Mouse (Mus musculus): ENCODE results near the gene Sptlc3.

Gene Sptlc3

DNA sequence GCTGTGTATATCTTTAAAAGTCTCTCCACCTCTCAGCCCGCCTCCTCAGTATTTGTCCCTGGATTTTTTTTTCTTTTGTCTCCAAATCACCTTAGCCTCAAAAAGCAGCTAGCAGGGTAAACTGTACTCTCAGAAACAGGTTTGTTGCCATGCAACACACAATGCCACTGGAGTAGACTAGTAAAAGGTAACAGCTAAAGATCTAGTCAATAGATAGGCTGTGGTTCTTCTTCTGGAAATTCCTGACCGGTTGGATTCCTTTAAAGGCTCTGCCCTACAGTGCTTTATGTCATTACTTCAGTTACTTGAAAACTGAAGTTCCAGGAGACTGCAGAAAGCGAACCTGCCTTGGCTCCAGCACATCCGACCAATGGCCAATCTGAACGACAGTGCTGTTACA, at the start of gene Sptlc3:
Gene Sptlc3, plus strand, starts transcription at position 78 of the 400 bp plus-strand sequence.
- no peak for DNase-seq (ENCODE audit: low read depth, low spot score)

DNA sequence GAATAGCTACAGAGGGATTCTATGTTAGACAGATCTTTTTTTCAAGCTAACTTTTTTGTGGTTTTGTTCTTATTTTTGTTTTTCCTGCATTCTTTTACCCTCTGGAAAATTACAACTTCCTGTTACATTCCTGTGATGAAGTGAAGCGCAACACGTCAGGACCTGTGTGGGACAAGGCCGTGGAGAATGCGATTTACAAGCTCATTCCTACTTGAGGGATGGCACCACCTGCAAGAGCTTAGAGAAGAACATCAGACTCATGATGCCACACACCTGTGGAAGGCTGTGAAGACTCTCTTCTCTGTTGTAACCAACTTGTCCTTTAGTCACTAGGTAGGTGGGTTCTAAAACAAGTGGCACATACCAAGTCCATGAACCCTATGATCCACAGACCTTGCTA, 26.0 kb upstream of the Sptlc3 start:
- DNase-seq (ENCODE audit: low read depth, low spot score), result no peak

DNA sequence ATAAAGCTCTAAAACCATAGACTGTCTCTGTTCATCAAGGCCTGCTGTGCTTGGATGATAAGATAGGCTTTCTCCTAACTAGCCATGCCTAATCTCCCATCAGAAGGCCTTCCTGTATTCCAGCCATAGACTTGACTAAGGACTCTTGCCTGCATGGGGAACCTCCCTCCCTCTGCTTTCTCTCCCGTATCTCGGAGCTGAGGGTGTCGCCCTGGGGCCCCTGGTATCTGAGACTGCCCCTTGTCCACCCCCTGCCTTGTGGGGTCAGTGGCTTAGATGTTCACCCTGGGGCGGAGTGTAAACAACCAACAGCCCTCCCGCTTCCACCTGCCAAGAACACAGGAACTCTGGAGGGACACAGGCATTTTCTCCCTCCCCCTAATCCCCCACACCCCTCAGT, 5.0 kb upstream of the Sptlc3 start:
- DNase-seq (ENCODE audit: low read depth, low spot score), result no peak

DNA sequence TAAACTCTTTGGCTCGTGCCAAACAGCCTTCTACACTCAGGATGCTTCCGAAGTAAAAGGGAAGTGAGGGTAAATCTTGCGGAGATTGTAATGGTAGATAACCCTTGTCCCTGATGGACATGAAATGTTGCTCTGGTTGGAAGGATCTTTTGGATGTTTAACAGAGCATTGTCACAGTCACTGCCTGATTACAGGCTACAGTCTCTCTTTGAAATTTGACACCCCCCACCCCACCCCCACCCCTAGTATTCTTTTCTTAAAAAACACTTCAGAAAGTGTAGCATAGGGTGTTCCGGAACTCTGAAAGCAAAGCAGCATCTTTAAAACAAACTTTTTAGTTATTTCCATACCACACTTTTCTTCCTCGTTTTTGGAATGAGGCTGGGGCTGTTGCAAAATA, 916 bp downstream of the Sptlc3 start:
- no peak for DNase-seq (ENCODE audit: low read depth, low spot score)

DNA sequence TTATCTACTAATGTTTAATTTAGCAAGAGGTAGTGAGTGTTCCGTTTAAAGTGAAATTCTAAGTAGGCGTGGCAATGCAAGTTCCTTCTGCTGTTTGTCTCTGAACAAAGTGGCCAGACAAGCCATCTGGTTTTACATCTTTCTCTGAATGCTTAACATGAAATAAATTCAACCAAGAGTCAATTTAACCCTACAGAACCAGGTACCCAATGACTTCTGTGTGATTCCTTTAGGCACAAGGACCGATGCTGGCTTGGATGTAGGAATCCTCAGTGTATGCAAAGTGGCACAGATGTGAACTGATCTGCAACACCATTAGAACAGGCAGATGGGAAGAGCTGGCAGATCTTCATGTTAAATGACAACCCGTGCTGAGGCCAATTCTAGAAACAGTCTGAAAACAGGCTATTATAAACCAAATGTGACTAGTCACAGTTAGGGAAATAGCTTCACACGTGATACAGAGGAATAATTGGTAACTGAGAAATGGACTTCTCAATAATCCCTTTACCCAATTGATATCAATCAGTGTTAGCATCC, 68.3 kb downstream of the Sptlc3 start:
- no peak for DNase-seq (ENCODE audit: low read depth, low spot score)

DNA sequence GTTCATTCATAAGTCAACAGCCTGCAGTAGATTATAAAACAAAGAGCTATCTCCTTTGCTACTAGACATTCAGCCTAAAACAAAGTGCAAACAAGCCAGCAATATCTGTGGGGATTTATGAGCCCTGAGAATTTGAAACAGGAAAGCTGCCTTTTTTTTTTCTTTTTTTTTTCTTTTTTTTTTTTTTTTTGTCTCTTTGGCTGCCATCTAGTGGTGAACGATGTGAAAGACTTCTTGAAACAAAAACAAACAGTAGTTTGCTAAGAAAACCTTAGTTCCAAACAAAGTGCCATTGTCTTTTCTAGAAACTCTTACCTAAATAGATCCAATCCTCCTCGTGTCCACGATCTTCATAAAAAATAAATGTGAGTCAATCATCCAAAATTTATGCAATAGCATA, 85.6 kb downstream of the Sptlc3 start:
- DNase-seq (ENCODE audit: low read depth, low spot score), result no peak

DNA sequence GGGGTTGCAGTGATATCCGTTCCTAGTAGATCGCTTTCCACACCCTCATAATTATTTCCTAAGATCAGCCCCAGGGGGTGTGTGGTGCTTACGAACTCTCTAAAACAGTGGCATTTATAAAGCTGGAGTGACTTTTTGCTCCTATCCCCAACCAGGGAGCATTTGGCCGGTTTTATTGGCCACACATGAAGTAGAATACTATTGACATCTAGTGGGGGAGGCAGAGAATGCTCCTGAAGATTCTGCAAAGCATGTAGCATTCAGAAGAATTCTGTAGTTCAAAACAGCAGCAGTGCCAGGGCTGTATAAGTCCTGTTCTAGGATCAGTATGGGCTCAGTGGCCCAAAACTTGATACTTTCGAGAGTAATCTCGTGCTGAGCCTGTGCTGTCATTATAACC, 89.1 kb downstream of the Sptlc3 start:
- no peak for DNase-seq (ENCODE audit: low read depth, low spot score)

DNA sequence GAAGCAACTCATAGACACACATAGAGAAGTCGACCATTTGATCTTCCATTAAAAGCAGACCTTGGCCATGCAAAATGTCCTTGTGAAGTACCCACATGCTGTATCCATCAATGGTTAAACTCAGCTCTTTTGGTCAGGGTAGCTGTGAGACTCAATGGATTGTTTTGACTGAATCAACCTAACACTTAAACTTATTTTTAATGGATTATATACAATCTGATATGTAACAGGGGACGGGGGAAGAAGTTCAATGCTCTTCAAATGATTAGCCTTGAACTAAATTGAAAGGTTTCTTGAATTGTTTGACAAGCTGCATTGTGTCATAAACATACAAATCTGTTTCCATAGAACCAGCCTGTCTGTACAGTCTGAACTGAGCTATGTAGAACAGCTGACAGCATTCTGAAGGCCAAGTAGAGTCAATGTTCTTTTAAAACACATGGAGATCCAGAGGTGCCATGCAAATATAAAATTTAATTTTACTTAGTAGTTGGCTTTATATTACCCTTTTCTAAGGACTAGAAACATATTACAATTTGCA, 94.0 kb downstream of the Sptlc3 start:
- no peak for DNase-seq (ENCODE audit: low read depth, low spot score)

DNA sequence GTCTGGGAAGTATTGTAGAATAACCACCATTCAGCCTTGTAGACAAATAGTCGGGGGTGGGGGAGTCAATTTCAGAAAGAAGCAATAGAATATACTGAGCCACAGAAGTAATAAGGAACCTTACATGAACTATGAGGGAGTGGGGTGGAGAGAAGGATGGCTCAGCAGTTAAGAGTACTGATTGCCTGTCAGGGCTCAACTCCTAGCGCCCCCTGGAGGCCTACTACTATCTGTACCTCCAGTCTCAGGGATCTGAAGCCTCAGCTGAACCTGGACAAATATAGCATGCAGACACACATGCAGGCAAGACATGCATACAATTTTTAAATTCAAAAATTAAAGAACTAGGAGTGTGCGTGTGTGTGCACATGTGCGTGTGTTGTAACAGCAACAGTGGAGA, 96.2 kb downstream of the Sptlc3 start:
- peak; percentile 11 for DNase-seq (ENCODE audit: low read depth, low spot score)

DNA sequence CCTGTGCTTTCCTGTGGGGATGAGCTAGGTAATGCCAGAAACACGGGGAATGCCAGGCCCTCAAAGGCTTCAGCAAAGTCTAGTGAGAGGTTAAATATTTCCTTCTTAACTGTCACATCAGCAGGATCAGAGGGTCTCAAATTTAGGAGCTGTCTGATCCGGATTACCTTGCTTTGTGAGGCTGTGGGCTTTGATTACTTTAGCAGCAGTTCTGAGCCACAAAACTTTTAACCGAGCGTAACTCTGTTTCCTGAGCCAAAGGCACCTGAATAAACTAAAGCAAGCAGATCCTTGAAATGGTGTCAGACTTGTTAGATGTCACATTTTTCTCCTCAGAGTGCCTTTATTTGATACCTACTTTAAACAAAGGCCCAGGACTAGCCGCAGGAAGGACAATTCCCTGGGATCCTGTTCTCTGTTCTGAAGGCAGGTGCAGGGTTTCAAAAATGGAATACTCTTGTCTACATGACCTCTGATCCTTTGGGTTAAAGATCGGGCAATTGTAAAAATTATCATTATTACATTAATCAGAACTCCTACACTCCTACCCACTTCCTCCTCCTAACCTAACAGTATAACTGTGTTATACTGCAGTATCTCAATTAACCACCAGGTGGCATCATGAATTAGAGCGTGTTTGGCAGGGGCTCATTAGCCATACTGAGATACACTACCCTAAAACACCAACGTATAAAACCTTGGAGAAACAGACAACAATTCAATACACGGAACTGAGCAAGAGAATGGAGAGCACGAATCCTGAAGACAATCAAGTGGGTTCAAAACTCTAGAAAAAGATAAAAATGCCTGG, 97.4 kb downstream of the Sptlc3 start:
- peak; percentile 46 for DNase-seq (ENCODE audit: low read depth, low spot score)

DNA sequence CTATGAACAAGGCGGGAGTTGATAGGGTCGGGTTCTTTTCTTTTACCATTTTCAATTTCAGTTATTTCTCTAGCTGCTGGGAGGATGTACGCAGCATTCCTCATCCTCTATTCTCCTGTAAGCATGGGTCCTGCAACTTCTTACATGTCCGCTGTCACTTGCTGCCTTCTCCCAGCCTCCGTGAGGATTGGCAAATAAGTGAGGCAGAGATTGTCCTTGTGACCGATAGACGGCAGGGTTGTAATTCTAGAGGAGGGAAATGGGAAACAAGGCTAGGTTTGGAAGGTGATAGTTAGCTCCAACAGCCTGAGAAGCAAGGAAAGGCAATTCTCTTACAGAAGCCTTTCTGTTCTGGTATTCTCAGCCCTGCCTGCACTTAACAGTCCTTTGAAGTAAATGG, 98.4 kb downstream of the Sptlc3 start:
- no peak for DNase-seq (ENCODE audit: low read depth, low spot score)

DNA sequence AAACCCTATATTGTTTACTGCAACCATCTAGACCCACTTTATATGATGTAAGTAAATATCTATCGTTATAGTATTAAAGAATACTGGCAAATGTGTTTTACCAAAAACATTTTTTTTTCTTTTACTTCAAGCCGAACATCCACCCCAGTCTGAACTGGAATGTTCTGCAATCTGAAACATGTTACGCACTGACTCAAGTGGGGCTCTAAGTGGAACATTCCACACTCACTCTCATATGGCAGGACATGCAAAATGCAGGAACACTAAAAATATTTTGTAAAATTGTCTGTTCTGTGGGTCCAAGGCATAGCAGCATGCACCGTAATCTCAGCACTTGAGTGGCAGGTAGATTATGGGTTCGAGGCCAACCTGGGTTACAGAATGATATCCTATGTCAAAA, 103.5 kb downstream of the Sptlc3 start:
- no peak for DNase-seq (ENCODE audit: low read depth, low spot score)

DNA sequence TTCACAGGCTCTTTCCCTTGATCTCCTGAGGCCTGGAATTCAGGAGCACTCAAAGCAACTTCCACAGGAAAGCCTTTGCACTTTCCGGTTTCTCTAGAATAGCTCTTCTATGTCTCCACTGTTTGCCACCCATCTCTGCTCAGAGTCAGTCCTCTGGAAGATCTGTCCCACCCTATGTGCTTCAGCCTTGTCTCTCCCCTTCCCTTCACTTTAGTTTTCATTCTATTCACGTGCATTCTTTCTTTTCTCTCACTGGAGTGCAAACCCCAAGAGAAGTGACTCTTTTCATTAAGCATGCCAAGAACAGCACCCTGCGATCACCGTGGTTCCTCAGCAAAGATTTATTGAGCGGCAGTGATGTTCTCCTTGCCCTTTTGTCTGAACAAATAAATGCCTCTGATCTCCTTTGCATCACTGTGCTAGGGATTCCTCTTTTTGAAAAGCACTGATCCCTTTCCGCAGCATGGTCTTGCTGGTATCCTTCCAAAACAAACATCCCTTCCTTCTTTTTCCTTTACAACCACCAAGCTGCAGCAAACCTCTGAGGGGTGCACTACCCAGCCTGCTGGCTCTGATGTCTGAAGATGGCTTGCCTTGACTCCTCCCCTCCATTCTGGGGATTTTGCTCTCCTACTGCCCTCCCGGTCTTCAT, 108.0 kb downstream of the Sptlc3 start:
- DNase-seq (ENCODE audit: low read depth, low spot score), result no peak

DNA sequence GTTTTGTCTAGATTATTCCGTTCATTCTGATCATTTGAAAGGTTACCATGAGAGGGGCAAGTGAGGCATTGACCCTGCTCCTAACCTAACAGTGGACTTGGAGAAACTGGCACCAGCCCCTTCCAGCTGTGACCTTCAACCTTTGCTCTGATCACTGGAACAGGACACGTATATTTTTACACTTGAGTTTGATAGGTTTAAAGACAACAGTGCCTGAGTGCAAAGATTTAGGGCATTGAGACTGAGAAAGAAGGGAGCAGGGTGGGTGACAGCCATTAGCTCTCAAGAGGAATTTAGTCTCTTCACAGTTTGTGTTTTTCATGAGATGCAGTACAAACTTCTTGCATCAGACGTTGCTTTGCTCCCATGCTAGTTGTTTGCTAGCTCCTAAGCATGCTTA, 114.5 kb downstream of the Sptlc3 start:
- DNase-seq (ENCODE audit: low read depth, low spot score), result no peak

DNA sequence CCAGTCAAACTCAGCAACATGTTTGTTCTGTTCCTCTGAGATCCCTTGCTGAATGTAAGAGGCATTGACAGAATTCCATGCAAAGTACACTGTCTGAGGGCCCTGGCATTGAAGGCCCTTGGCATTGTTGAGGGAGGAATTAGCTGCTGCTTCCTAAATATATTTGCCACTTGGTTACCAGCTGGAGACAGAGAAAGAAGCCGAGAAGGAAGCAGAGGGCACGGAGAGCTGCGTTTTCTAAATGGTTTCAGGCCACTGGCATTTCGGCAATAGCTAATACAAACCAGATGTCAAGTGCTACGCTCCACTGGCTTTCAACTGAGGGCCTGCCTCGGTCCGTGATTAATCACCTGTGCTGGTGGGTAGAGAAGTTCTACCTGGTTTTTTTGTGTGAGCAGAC, 115.1 kb downstream of the Sptlc3 start:
- DNase-seq (ENCODE audit: low read depth, low spot score), result no peak

DNA sequence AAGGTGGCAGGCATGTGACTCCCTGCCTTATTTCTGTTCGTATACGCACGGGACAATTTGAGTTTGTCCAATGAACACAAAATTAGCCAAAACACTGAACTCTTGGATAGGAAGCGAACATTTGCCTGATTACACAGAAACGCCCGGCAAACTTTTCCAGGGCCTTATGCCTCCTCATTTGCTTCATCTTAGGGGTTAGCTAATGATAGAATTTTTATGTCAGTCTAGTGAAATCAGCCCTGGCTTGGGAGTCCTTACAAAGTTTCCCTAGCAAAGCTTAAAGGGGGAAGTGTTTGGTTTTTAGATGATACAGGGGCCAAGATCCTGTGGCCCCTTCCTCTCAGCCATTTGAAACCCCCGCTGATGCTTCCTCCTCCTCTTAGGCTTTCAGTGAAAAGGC, 115.5 kb downstream of the Sptlc3 start:
- no peak for DNase-seq (ENCODE audit: low read depth, low spot score)

DNA sequence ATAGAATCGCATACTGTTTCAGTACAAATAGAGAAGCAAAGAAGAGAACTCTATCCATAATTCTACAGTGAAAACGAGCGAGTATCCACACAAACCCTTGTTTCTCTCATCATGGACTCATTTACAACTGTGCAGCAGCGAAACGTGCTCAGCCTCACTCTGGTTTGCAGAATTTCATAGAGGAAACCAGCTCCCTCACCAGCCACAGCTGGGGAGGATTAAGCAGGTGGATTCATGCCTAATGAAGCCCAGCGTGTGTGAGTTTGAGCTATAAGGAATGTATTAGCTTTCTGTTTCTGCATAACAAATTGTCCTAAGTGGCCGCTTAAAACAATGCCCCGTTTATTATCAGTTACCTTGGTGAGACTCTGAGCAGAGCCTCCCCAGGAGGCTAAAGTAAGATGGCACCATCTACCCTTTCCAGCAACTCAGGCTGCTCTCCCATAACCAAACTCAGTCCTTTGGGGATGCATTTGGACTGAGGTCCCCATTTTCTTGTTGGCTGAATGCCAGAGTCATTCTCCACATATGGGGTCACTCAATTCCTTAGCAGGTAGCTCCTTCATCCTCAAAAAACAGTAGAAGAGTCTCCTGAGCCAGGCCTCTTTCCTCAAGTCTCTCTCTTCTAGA, 116.1 kb downstream of the Sptlc3 start:
- no peak for DNase-seq (ENCODE audit: low read depth, low spot score)

DNA sequence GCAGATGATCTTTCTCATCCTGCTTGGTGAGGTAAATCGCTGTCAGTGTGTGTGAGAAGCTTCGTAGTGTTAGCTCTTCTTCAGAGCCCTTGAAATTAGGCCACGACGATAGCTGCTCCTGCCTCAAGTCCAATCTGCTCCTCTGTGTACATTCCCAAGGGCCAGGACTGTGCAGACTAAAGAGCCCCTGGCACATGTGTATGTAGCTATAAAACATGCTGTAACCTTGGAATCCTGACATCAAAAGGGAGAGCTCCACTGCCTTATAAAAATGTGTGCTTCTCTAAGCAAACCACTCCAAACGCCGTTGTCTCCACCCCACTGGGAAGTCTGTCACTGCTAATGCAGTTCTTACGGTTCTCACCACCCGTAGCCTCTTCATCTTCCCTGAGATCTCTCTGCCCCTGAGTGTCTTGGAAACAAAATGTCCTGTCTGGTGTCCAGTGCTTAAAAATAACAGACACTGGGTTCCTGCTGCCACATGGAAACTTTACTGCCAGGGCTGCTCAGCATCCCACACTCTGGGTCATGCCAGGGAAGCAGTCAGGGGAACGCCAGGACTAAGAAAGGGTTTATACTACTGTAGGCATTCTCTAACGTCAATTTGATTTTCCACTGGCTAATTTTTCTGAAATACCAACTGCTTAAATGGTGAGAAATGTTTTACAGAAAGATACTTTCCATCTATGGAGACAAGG, 118.8 kb downstream of the Sptlc3 start:
- no peak for DNase-seq (ENCODE audit: low read depth, low spot score)

DNA sequence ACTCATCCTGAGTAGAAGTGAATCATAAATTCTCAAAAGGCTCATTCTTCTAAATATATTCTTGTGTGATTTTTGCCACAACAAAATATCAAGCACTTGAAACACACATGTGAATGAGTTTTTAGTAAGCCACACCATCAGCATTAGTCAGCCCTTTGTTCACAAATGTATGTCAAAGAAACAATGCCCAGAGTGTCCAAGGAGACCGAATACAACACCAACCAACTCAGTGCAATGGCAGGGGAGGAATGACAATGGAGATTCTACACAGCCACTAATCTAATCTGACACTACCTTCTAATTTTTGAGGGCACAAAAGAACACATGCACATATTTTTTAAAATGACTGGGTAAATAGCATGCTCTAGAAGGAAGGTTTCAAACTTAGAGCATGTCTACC, 132.8 kb downstream of the Sptlc3 start:
- DNase-seq (ENCODE audit: low read depth, low spot score), result no peak

DNA sequence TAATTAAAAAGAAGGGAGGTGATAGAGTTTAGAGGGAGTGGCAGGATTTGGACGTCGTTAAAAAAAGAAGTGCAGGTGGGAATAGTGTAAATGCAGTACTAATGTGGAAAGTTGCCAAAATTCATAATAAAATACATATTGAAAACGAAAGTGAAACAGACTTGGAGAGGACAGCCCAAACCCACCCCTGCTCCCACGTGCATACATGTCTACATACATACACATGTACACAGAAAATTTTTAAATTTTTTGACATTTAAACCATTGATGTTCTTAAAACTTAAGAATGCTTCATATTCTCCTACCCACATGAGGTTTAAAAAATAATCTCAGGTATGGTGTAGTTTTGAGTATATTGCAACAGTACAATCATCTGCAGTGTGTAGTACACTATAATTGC, 135.0 kb downstream of the Sptlc3 start:
- DNase-seq (ENCODE audit: low read depth, low spot score), result no peak

DNA sequence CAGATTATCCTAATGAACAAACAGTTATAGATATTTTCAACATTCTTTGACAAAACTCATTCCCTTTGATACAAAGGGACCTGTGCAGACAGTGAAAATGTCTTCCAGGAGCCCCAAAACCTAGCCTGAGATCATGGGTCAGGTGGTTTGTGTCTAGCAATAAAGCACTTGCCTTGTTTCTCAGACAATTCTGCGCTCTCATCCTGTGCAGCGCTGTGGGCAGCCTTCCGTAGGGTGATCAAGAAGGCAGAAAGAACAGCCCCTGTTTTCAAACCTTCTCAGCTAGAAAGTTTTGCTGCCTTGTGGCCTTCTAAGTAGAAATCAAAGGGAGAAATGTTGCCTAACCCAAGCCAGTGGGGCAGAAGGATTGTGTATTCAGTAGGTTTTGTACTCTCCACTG, 135.9 kb downstream of the Sptlc3 start:
- DNase-seq (ENCODE audit: low read depth, low spot score), result no peak

DNA sequence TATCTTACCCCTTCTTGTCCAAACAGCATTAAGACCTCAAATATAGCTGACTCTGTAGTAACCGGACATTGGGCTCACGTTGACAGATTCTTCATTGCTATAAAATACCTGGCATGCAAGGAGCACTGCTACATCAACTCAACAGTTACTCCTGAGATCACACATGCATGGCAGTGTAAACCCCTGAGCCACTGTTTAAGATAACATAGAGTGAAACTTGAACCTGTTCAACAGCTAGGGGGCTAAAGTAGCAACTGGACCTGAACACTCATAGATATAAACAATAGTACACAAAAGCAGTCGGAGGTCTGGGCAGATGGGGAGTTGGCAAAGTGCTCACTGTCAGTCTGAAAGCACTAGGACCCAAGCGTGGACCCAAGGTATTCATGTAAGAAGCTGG, 140.8 kb downstream of the Sptlc3 start:
- DNase-seq (ENCODE audit: low read depth, low spot score), result no peak

Measured in retina, postnatal 7 days (tissue).